Mouse (Mus musculus) hindbrain, postnatal 0 days (tissue): ENCODE measurements around the gene Scfd2. TPM values are rescaled to one million over a fixed set of nuclear protein-coding genes. Genes with fewer than 3 reads are reported as not detected.

Experiments
- ATAC-seq: fragments of 200-750 bp; cut with Nextera tagmentation; 2 replicates; pipeline ENCODE4 v1.8.0; 2017; ENCODE audit warnings: mild to moderate bottlenecking, moderate TSS enrichment, moderate library complexity
- DNase-seq: peaks from one replicate; pipeline ENCODE4 v3.0.0-alpha.2; 2015; ENCODE audit warnings: low spot score
- H3K27ac ChIP-seq: fragments of 300-500 bp; sonication (generic); 2 replicates; pipeline ENCODE4 v1.5.1; 2014; ENCODE audit warnings: mild to moderate bottlenecking
- H3K27me3 ChIP-seq: fragments of 300-500 bp; sonication (generic); 2 replicates; pipeline ENCODE4 v1.6.1; 2014; ENCODE audit warnings: low read length, mixed read lengths; ENCODE audit not compliant: insufficient read depth
- H3K36me3 ChIP-seq: fragments of 300-500 bp; sonication (generic); 2 replicates; pipeline ENCODE4 v1.6.1; 2014; ENCODE audit warnings: low read length, mixed read lengths; ENCODE audit not compliant: insufficient read depth
- H3K4me1 ChIP-seq: fragments of 300-500 bp; sonication (generic); 2 replicates; pipeline ENCODE4 v1.6.1; 2014; ENCODE audit warnings: antibody characterized with exemption, low read length, mixed read lengths; ENCODE audit not compliant: insufficient read depth
- H3K4me2 ChIP-seq: fragments of 300-500 bp; sonication (generic); 2 replicates; pipeline ENCODE4 v1.6.1; 2014; ENCODE audit warnings: low read depth, mild to moderate bottlenecking, low read length, moderate library complexity, mixed read lengths
- H3K4me3 ChIP-seq: fragments of 300-500 bp; sonication (generic); 2 replicates; pipeline ENCODE4 v1.5.1; 2014; ENCODE audit warnings: low read length
- H3K9ac ChIP-seq: fragments of 300-500 bp; sonication (generic); replicated peaks from 2 replicates; pipeline ENCODE4 v1.6.1; 2014; ENCODE audit warnings: mild to moderate bottlenecking, low read length, moderate library complexity, mixed read lengths
- H3K9me3 ChIP-seq: fragments of 300-500 bp; sonication (generic); 2 replicates; pipeline ENCODE4 v1.6.1; 2016; ENCODE audit warnings: low read length, mixed read lengths
- CTCF ChIP-seq: IDR thresholded peaks from 2 replicates; pipeline ENCODE4 v1.5.1; 2016; ENCODE audit warnings: antibody characterized with exemption, control low read depth, low read depth
- WGBS: fragments of 180-500 bp; shearing (Covaris S2); extraction: QIAGEN DNeasy Blood & Tissue Kit; methylation state at CpG from one replicate; pipeline ENCODE4 v1.1.7; 2014; 5-methylcytosine and 5-hydroxymethylcytosine counted together
- polyA plus RNA-seq: library from polyadenylated mRNA; unstranded; fragments of >200 nt; fragmentation: Nextera tagmentation; extraction: Ambion mirVana; gene quantifications from 2 replicates; pipeline ENCODE4 v1.2.1, GENCODE M21; 2015
- total RNA-seq: library from RNA; depleted of rRNA; stranded (reverse); fragments of >200 nt; gene quantifications from 2 replicates; pipeline ENCODE4 v1.2.3, GENCODE M21; 2014

Gene Scfd2
- total and polyA plus RNA-seq, 2 experiments from 2014 or later: 18.9 to 35.1 TPM

- DNase-seq (no peak), ATAC-seq (no peak)
- Histone ChIP-seq H3K9ac (no peak overlapping the region), H3K36me3 (no peaks in the 10 kb centered on the region), H3K4me1 (no peaks in the 10 kb centered on the region), H3K4me2 (no peak overlapping the region), H3K27ac (no peak overlapping the region), H3K4me3 (no peak overlapping the region), H3K9me3 (no peaks in the 10 kb centered on the region), H3K27me3 (no peaks in the 10 kb centered on the region)
- TF ChIP-seq CTCF: no peak
- WGBS: 90% methylated on average over 1 of the region's 1 CpGs
Observed at GRCm38 (mm10) chr5:74469620-74470019, 61.9 kb downstream of the Scfd2 start.

GRCm38 (mm10) chr5:74467753-74468152 is 63.8 kb downstream of the Scfd2 start:
- H3K27ac ChIP-seq: no peak overlapping the region
- 48% methylated on average over 3 of the region's 3 CpGs for WGBS
- H3K4me1 ChIP-seq: no peaks in the 10 kb centered on the region
- no peaks in the 10 kb centered on the region for H3K9me3 ChIP-seq
- DNase-seq (no peak), ATAC-seq (no peak)
- no peak overlapping the region for H3K4me3 ChIP-seq
- H3K27me3 ChIP-seq: no peaks in the 10 kb centered on the region
- H3K36me3 ChIP-seq: no peaks in the 10 kb centered on the region
- TF ChIP-seq CTCF: no peak
- no peak overlapping the region for H3K4me2 ChIP-seq
- H3K9ac ChIP-seq: no peak overlapping the region

DNA sequence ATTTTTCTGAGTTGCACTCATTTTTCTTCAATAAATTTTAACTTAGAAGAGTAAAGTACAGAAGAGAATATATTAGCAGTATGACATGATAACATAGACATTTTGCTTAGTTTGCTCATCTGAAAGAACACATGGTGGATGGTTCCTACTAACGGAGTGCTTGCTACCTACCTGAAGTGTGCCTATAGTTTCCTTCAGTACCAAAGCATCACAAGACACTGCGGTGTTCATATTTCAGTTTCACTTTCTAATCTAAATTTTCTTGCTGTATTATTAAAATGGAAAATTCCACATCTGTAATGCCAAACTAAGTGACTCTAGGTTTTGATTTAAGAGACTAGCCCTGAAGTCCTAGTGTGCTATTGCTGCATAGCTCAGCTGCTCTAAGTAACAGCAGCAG is 74.8 kb downstream of the Scfd2 start:
- DNase-seq (no peak), ATAC-seq (no peak)
- Histone ChIP-seq H3K27me3 (no peaks in the 10 kb centered on the region), H3K4me3 (no peak overlapping the region), H3K4me2 (no peak overlapping the region), H3K36me3 (no peaks in the 10 kb centered on the region), H3K9me3 (no peaks in the 10 kb centered on the region), H3K9ac (no peak overlapping the region), H3K4me1 (no peaks in the 10 kb centered on the region), H3K27ac (no peak overlapping the region)
- 94% methylated on average over 2 of the region's 2 CpGs for WGBS
- TF ChIP-seq CTCF: no peak

- H3K4me2 ChIP-seq: no peak overlapping the region
- no peak for ATAC-seq
- no peaks in the 10 kb centered on the region for H3K4me1 ChIP-seq
- no peak overlapping the region for H3K9ac ChIP-seq
- H3K9me3 ChIP-seq: no peaks in the 10 kb centered on the region
- peak; percentile 44 for TF ChIP-seq CTCF
- H3K27me3 ChIP-seq: no peaks in the 10 kb centered on the region
- no peak for DNase-seq
- H3K4me3 ChIP-seq: no peak overlapping the region
- H3K36me3 ChIP-seq: no peaks in the 10 kb centered on the region
- WGBS: 83% methylated on average over 6 of the region's 6 CpGs
- no peak overlapping the region for H3K27ac ChIP-seq
Observed at GRCm38 (mm10) chr5:74455510-74456269, 75.9 kb downstream of the Scfd2 start.

GRCm38 (mm10) chr5:74455094-74455493 is 76.5 kb downstream of the Scfd2 start:
- no peak overlapping the region for H3K4me3 ChIP-seq
- H3K4me2 ChIP-seq: no peak overlapping the region
- no peaks in the 10 kb centered on the region for H3K9me3 ChIP-seq
- H3K27me3 ChIP-seq: no peaks in the 10 kb centered on the region
- 84% methylated on average over 9 of the region's 9 CpGs for WGBS
- H3K27ac ChIP-seq: no peak overlapping the region
- no peak for DNase-seq
- no peak for ATAC-seq
- no peak overlapping the region for H3K9ac ChIP-seq
- H3K4me1 ChIP-seq: peaks cover 3% of the 10 kb centered on the region; the same call in 1 of the 2 replicates
- H3K36me3 ChIP-seq: no peaks in the 10 kb centered on the region
- no peak for TF ChIP-seq CTCF

DNA sequence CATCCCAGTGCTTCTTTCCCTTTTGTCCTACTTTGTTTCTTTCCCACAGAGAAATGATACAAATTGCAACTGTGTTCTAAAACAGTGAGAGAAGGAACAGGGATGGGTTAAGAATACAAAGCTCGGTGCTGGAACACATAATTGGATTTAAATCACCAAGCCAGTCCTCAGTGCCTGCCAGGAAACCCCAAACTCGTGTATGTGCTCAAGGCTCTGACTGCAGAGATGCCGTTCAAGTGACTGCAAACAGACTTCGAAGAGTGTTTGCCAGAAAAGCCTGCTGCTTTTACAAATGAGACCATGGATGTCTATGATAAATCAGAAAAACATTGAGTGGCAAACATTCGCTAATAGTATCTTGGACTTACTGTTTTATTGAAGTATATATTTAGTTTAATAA is 80.6 kb downstream of the Scfd2 start:
- Histone ChIP-seq H3K9me3 (no peaks in the 10 kb centered on the region), H3K27me3 (no peaks in the 10 kb centered on the region), H3K4me2 (no peak overlapping the region), H3K36me3 (no peaks in the 10 kb centered on the region), H3K27ac (no peak overlapping the region), H3K4me3 (no peak overlapping the region), H3K4me1 (peaks cover 3% of the 10 kb centered on the region; the same call in 1 of the 2 replicates), H3K9ac (no peak overlapping the region)
- no peak for ATAC-seq
- 45% methylated on average over 5 of the region's 5 CpGs for WGBS
- peak; percentile 8 for DNase-seq
- TF ChIP-seq CTCF: no peak

- no peak for TF ChIP-seq CTCF
- Histone ChIP-seq H3K36me3 (no peaks in the 10 kb centered on the region), H3K9me3 (no peaks in the 10 kb centered on the region), H3K9ac (no peak overlapping the region), H3K27ac (no peak overlapping the region), H3K4me3 (no peak overlapping the region), H3K4me1 (peaks cover 3% of the 10 kb centered on the region; the same call in 1 of the 2 replicates), H3K27me3 (no peaks in the 10 kb centered on the region), H3K4me2 (no peak overlapping the region)
- no peak for DNase-seq
- ATAC-seq: no peak
- 67% methylated on average over 10 of the region's 10 CpGs for WGBS
Observed at GRCm38 (mm10) chr5:74447517-74448334, 83.8 kb downstream of the Scfd2 start.
